ENCODE assay signal across 13 mouse cellular contexts in the genomic region with DNA sequence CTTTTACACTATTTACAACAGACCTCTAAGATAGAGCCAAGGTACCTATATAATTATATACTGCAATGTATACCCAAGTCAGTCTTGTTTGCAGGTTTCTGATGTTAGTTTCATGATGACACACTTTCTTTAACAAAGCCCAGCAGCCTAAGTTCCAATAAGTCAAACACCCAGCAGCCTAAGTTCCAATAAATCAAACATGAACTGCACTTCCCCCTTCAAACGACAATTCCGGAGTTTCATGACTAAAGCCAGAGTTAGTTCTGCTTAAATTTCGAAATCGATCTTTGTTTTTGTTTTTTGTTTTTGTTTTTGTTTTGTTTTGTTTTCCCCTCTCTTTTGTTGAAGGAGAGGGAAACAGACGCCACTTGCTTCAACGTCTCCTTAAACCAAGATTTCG. TPM values are rescaled to one million over a fixed set of nuclear protein-coding genes. Genes with fewer than 3 reads are reported as not detected.
DNase-seq lines count a peak whose midpoint lies in the region; ATAC-seq and TF ChIP-seq lines count a peak whose summit lies in the region.
"Had no signal": no experiment of that assay in that cellular context is flagged by ENCODE, and none has a peak within 500 bp of the region (broad histone marks: within the 10 kb centered on the region; RNA-seq: fewer than 3 reads in every experiment).

No protein-coding gene starts in this region.

- H3K27me3 ChIP-seq in heart, embryonic 12.5 days (replicated peaks): no peaks in the 10 kb centered on the region
- H3K27me3 ChIP-seq in kidney, postnatal 0 days (ENCODE audit: insufficient read depth, low read length): no peaks in the 10 kb centered on the region
- no peaks in the 10 kb centered on the region for H3K27me3 ChIP-seq in liver, embryonic 16.5 days (ENCODE audit: control insufficient read depth, insufficient read depth, low read depth, low read length)
- H3K27me3 ChIP-seq: hindbrain, embryonic 12.5 days had no signal

- WGBS in heart, embryonic 12.5 days: 64% methylated on average over 7 of the region's 7 CpGs
- WGBS in kidney, postnatal 0 days: 40% methylated on average over 7 of the region's 7 CpGs
- 14% methylated on average over 7 of the region's 7 CpGs for WGBS in liver, embryonic 16.5 days (ENCODE audit: insufficient replicate concordance)

- intact Hi-C loops in heart, postnatal 10 days (cut with DNase I): no loop called here

- H3K27ac ChIP-seq in heart, embryonic 12.5 days (ENCODE audit: poor library complexity, severe bottlenecking): peak overlapping the region; percentile 79
- peak overlapping the region; percentile 73; the same call in 1 of the 2 replicates for H3K27ac ChIP-seq in kidney, postnatal 0 days
- H3K27ac ChIP-seq in brown adipose tissue, adult 24 weeks (replicated peaks; ENCODE audit: low read depth, low read length): peak overlapping the region; percentile 66
- no peak overlapping the region for H3K27ac ChIP-seq in liver, embryonic 16.5 days (ENCODE audit: low read length)
- H3K27ac ChIP-seq: hindbrain, embryonic 12.5 days had no signal

- H3K4me1 ChIP-seq in heart, embryonic 12.5 days (replicated peaks): peaks cover 3% of the 10 kb centered on the region; the same call in 1 of the 2 replicates
- H3K4me1 ChIP-seq in kidney, postnatal 0 days (replicated peaks; ENCODE audit: insufficient read depth, low read length): 0 out of 2 replicates have a peak, but pooled peaks cover 3% of the 10 kb centered on the region
- H3K4me1 ChIP-seq in brown adipose tissue, adult 24 weeks (ENCODE audit: control insufficient read depth, insufficient read depth, insufficient read length, low read length): peaks cover 21% of the 10 kb centered on the region; the same call in 1 of the 2 replicates
- peaks cover 9% of the 10 kb centered on the region for H3K4me1 ChIP-seq in liver, embryonic 16.5 days (ENCODE audit: control insufficient read depth, low read depth, low read length)
- H3K4me1 ChIP-seq: hindbrain, embryonic 12.5 days had no signal

- ATAC-seq in heart, embryonic 12.5 days (ENCODE audit: insufficient number of reproducible peaks, low FRiP score): no peak
- no peak for ATAC-seq in kidney, postnatal 0 days (replicated peaks; ENCODE audit: low FRiP score, low read depth)
- no peak for ATAC-seq in liver, embryonic 16.5 days (ENCODE audit: low read depth)

- TF ChIP-seq CTCF in kidney, postnatal 0 days (IDR thresholded peaks at IDR 0.05; ENCODE audit: low read depth): no peak

- H3K36me3 ChIP-seq in heart, embryonic 12.5 days: no peaks in the 10 kb centered on the region
- H3K36me3 ChIP-seq in kidney, postnatal 0 days (ENCODE audit: insufficient read depth, low read length): no peaks in the 10 kb centered on the region
- H3K36me3 ChIP-seq in liver, embryonic 16.5 days (ENCODE audit: control insufficient read depth, insufficient read depth): no peaks in the 10 kb centered on the region
- H3K36me3 ChIP-seq: G1E; hindbrain, embryonic 12.5 days had no signal

- H3K9ac ChIP-seq in heart, embryonic 12.5 days: no peak overlapping the region
- H3K9ac ChIP-seq in kidney, postnatal 0 days (ENCODE audit: low read depth, low read length): no peak overlapping the region
- H3K9ac ChIP-seq in liver, embryonic 16.5 days (ENCODE audit: low read depth, low read length): no peak overlapping the region
- H3K9ac ChIP-seq: hindbrain, embryonic 12.5 days had no signal

- H3K9me3 ChIP-seq in heart, embryonic 12.5 days (replicated peaks): no peaks in the 10 kb centered on the region
- no peaks in the 10 kb centered on the region for H3K9me3 ChIP-seq in kidney, postnatal 0 days (replicated peaks; ENCODE audit: low read length)
- H3K9me3 ChIP-seq in liver, embryonic 16.5 days (replicated peaks; ENCODE audit: control insufficient read depth, low read length): no peaks in the 10 kb centered on the region
- H3K9me3 ChIP-seq: G1E; hindbrain, embryonic 12.5 days had no signal

- no peak for DNase-seq in heart, postnatal 10 days
- DNase-seq in kidney, postnatal 0 days (ENCODE audit: low spot score): peak; percentile 37
- DNase-seq in kidney, adult 11 months: no peak
- no peak for DNase-seq in thymus, postnatal 25 days
- DNase-seq in gastrocnemius, adult 18-20 months (ENCODE audit: low spot score): no peak
- DNase-seq: B cell, adult 2 months; cerebellum, adult 18-20 months had no signal

- no peak overlapping the region for H3K4me3 ChIP-seq in heart, embryonic 12.5 days
- H3K4me3 ChIP-seq in kidney, postnatal 0 days (replicated peaks; ENCODE audit: low read depth, low read length): no peak overlapping the region
- H3K4me3 ChIP-seq in brown adipose tissue, adult 24 weeks (ENCODE audit: insufficient read depth, low read depth, low read length): peak overlapping the region; percentile 23; the same call in 1 of the 2 replicates
- H3K4me3 ChIP-seq in liver, embryonic 16.5 days (ENCODE audit: low read depth, low read length): 0 out of 2 replicates have a peak overlapping the region, but pooled peaks have one; percentile 2
- H3K4me3 ChIP-seq: hindbrain, embryonic 12.5 days had no signal

- H3K4me2 ChIP-seq in heart, embryonic 12.5 days: no peak overlapping the region
- H3K4me2 ChIP-seq in kidney, postnatal 0 days (ENCODE audit: low read length): peak overlapping the region; percentile 41
- peak overlapping the region; percentile 21 for H3K4me2 ChIP-seq in liver, embryonic 16.5 days (ENCODE audit: low read depth, low read length)

RNA-seq across cellular contexts. Expression of gene Hmcn1, which starts 47.1 kb away (rescaled TPM):
- 20.9 and 23.7 TPM in 2 replicates for polyA plus RNA-seq in heart, embryonic 12.5 days (2016; fragmentation: Nextera tagmentation; extraction: Ambion mirVana)
- total RNA-seq in heart, postnatal 10 days (2021): 10 to 100 TPM; 39.5 to 43.6 TPM
- polyA plus RNA-seq in kidney, postnatal 0 days (2015; fragmentation: Nextera tagmentation; extraction: Ambion mirVana): 27.8 and 31.6 TPM in 2 replicates
- polyA plus RNA-seq in brown adipose tissue, adult 24 weeks (2012; ENCODE audit: insufficient read depth, insufficient read length, missing spikeins): 0.20 and 0.79 TPM in 2 replicates
- 1.3 and 2.0 TPM in 2 replicates for polyA plus RNA-seq in liver, embryonic 16.5 days (2015; fragmentation: Nextera tagmentation; extraction: Ambion mirVana)
- total RNA-seq in gastrocnemius, adult 18-20 months (2021): 1 to 10 TPM; 4.8 to 6.9 TPM
- total RNA-seq: monocyte, adult 5-6 weeks had no signal
- polyA plus RNA-seq: G1E had no signal

Comparison
In these comparisons a context has a peak if more than half of its experiments do, and no peak if none do; other contexts are left out.
1. H3K4me3 ChIP-seq: peak in brown adipose tissue, adult 24 weeks (single experiment) and liver, embryonic 16.5 days (single experiment); none in heart, embryonic 12.5 days (single experiment) and kidney, postnatal 0 days (single experiment).